Mouse (Mus musculus): ENCODE results near the gene Sec31b.

DNA sequence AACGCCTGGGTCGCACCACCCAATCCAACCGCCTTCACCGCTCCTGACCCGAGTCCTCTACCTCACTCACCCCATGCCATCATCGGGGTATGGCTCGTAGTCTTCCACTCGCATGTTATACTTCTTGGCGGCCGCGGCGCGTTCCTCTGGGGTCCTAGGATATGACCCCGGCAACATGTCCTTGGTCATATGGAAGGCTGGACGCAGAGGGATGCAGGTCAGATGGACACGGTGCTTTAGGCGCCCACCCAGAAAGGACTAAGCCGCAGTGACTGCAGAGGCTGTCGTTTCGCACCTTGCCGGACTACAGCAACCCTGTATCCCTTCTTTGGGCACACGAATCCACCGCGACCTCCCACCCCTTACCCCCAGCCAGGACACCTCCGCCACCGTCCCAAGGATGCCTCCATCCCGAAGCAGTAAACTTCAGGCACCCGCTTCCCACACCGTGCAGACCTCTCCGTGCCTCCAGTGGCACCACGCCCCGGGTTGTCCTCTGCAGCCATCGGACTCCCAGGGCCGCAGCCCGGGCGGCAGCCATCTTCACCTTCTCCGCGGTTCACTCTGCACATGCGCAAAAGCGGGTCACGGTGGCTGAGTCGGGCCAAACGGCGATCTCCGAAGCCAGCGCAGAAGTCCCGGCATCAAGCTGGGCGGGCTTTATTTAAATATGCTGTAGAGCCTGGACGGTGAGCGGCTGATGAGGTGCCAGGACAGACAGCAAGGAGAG is 9.4 kb upstream of the Sec31b start, which contains the start of gene Ndufb8:
- TF ChIP-seq GATA1 (IDR thresholded peaks at IDR 0.05; ENCODE audit: borderline replicate concordance, low read length) (no peak), FLI1 (IDR thresholded peaks at IDR 0.05; ENCODE audit: low read length) (no peak)
